9 mouse cellular contexts compared by ENCODE assay signal in the genomic region with DNA sequence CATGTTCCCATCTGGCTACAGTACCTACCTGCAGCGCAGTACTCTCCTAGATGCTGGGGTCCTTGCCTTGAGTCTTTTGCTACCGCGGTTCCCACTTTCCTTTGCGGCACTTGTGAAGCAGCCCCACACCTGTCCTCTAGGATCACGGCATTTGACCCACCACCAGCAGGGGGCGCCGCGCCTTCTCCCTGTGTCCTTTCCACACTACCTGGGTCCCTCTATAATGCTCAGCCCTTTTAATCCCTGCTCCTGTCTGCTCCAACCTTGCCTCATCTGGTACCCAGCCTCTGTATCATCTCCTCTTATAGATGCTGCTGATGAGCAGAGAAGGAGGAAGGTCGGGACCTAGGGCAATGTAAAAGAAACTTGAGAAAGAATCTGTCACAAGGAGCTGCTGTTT. TPM values are rescaled to one million over a fixed set of nuclear protein-coding genes. Genes with fewer than 3 reads are reported as not detected.
A peak's percentile ranks its signal among the peaks of the same experiment; 100 is the strongest.
DNase-seq lines count a peak whose midpoint lies in the region; ATAC-seq lines count a peak whose summit lies in the region.
"Had no signal": no experiment of that assay in that cellular context is flagged by ENCODE, and none has a peak within 500 bp of the region (broad histone marks: within the 10 kb centered on the region; RNA-seq: fewer than 3 reads in every experiment).

No protein-coding gene starts in this region.

- no peaks in the 10 kb centered on the region for H3K4me1 ChIP-seq in neural tube, embryonic 11.5 days (ENCODE audit: control insufficient read depth, insufficient read depth, low read length)
- H3K4me1 ChIP-seq: limb, embryonic 12.5 days had no signal

- no peak overlapping the region for H3K9ac ChIP-seq in neural tube, embryonic 11.5 days (ENCODE audit: low read length)
- H3K9ac ChIP-seq: limb, embryonic 12.5 days had no signal

- no peaks in the 10 kb centered on the region for H3K9me3 ChIP-seq in neural tube, embryonic 11.5 days (ENCODE audit: control insufficient read depth, low read length)
- H3K9me3 ChIP-seq: limb, embryonic 12.5 days had no signal

- intact Hi-C loops in left cerebral cortex, postnatal 14 days (cut with DNase I) = loop anchor here (5.0 to 10.0 kb wide), 2 partner anchors 272 to 425 kb away; no protein-coding TSS in a partner anchor

- H3K36me3 ChIP-seq in neural tube, embryonic 11.5 days (ENCODE audit: control insufficient read depth, insufficient read depth, low read length) = no peaks in the 10 kb centered on the region
- H3K36me3 ChIP-seq: limb, embryonic 12.5 days had no signal

- no peak overlapping the region for H3K4me3 ChIP-seq in neural tube, embryonic 11.5 days (ENCODE audit: low read depth, low read length)
- H3K4me3 ChIP-seq: limb, embryonic 12.5 days had no signal

- ATAC-seq in hematopoietic stem cell, adult 5-6 weeks (replicated peaks in 1 of 2; ENCODE audit: insufficient read depth in 1 of 2, low FRiP score in 2 of 2, low TSS enrichment in 1 of 2, low read depth in 1 of 2, poor library complexity in 2 of 2, severe bottlenecking in 2 of 2) = peak; percentile 42 to 46; a peak in 2 of 4 replicates
- ATAC-seq in neural tube, embryonic 11.5 days (ENCODE audit: insufficient read depth, low FRiP score, low TSS enrichment) = no peak

- H3K27ac ChIP-seq in neural tube, embryonic 11.5 days (ENCODE audit: low read depth, low read length) = no peak overlapping the region
- H3K27ac ChIP-seq: limb, embryonic 12.5 days had no signal

- peak; percentile 39 for DNase-seq in gastrocnemius, adult 18-20 months (ENCODE audit: low spot score)
- DNase-seq in gastrocnemius, postnatal 25 days = no peak
- peak; percentile 19 for DNase-seq in Muller cell, postnatal 12 days (ENCODE audit: inconsistent ontology term)
- DNase-seq in cerebellum, postnatal 36 days = peak; percentile 27 to 38
- peak; percentile 11 to 57 for DNase-seq in left cerebral cortex, postnatal 14 days (ENCODE audit: low spot score in 2 of 2)
- DNase-seq in neural tube, embryonic 11.5 days (ENCODE audit: low spot score) = peak; percentile 47
- peak; percentile 21 to 72 for DNase-seq in urinary bladder, postnatal 4 days (ENCODE audit: low spot score in 2 of 2)

- H3K4me2 ChIP-seq in neural tube, embryonic 11.5 days (ENCODE audit: low read depth) = no peak overlapping the region
- H3K4me2 ChIP-seq: limb, embryonic 12.5 days had no signal

- H3K27me3 ChIP-seq in neural tube, embryonic 11.5 days (ENCODE audit: control insufficient read depth, insufficient read depth, low read length) = no peaks in the 10 kb centered on the region
- H3K27me3 ChIP-seq: limb, embryonic 12.5 days had no signal

- WGBS in neural tube, embryonic 11.5 days = 30% methylated on average over 9 of the region's 9 CpGs

RNA-seq across cellular contexts. Expression of a gene that starts 53.9 kb away (rescaled TPM):
- total RNA-seq in gastrocnemius, adult 18-20 months (2021) = 1 to 10 TPM; 3.2 to 4.1 TPM
- total RNA-seq in gastrocnemius, postnatal 25 days (2021) = 1 to 10 TPM; 2.9 to 4.2 TPM
- 0.31 and 12.9 TPM in 2 replicates for total RNA-seq in hematopoietic stem cell, adult 5-6 weeks (2017)
- 10 to 100 TPM; 10.3 to 12.2 TPM for total RNA-seq in left cerebral cortex, postnatal 14 days (2021)
- 32.6 and 33.3 TPM in 2 replicates for polyA plus RNA-seq in neural tube, embryonic 11.5 days (2014; fragmentation: Nextera tagmentation; extraction: Ambion mirVana)
